Mouse (Mus musculus) G1E (cell line): ENCODE data around the gene Cmbl. TPM values are rescaled to one million over a fixed set of nuclear protein-coding genes. Genes with fewer than 3 reads are reported as not detected.

Experiments used
- ATAC-seq: 2 replicates; pipeline ENCODE4 v1.8.0; 2016; ENCODE audit warnings: mild to moderate bottlenecking; ENCODE audit not compliant: insufficient number of reproducible peaks, poor library complexity, low FRiP score, severe bottlenecking; ENCODE audit errors: extremely low read depth
- DNase-seq: peaks from one replicate; pipeline ENCODE4 v3.0.0; 2012; ENCODE audit warnings: low spot score
- H3K27me3 ChIP-seq: 2 replicates; pipeline ENCODE4 v1.6.1; 2012; ENCODE audit warnings: mild to moderate bottlenecking, low read length, inconsistent platforms; ENCODE audit not compliant: insufficient read depth
- H3K36me3 ChIP-seq: replicated peaks from 2 replicates; pipeline ENCODE3; 2012; ENCODE audit warnings: mild to moderate bottlenecking, inconsistent platforms
- H3K4me1 ChIP-seq: 2 replicates; pipeline ENCODE4 v1.6.1; 2012; ENCODE audit warnings: low read depth, low read length, inconsistent platforms, mixed read lengths; ENCODE audit not compliant: insufficient read depth
- H3K4me3 ChIP-seq: 2 replicates; pipeline ENCODE4 v1.5.1; 2012; ENCODE audit warnings: low read depth, mild to moderate bottlenecking, inconsistent platforms, low read length, moderate library complexity, mixed read lengths
- H3K9me3 ChIP-seq: replicated peaks from 2 replicates; pipeline ENCODE4 v1.6.1; 2012; ENCODE audit warnings: inconsistent platforms
- CTCF ChIP-seq: IDR thresholded peaks from 2 replicates; pipeline ENCODE4 v1.5.1; 2012; ENCODE audit warnings: low read depth, low read length, inconsistent platforms, mixed read lengths
- GATA1 ChIP-seq: IDR thresholded peaks from 2 replicates; pipeline ENCODE4 v1.6.1; 2012; ENCODE audit warnings: borderline replicate concordance, low read length, inconsistent platforms, mixed read lengths
- GATA2 ChIP-seq: IDR thresholded peaks from 2 replicates; pipeline ENCODE4 v1.6.1; 2012; ENCODE audit warnings: low read depth, low read length, inconsistent platforms, borderline replicate concordance
- POLR2AphosphoS5 ChIP-seq: IDR thresholded peaks from 2 replicates; pipeline ENCODE4 v1.6.1; 2012; ENCODE audit warnings: low read depth, low read length, inconsistent platforms; ENCODE audit not compliant: insufficient replicate concordance
- TAL1 ChIP-seq: conservative IDR thresholded peaks from 2 replicates; pipeline ENCODE4 v1.6.1; 2012; ENCODE audit warnings: low read depth, low read length, inconsistent platforms, mixed read lengths
- polyA plus RNA-seq: library from polyadenylated mRNA; stranded (reverse); fragments of >175 nt; gene quantifications from 2 replicates; pipeline ENCODE4 v1.2.3, GENCODE M21; 2012
- total RNA-seq, 2 experiments: library from RNA; stranded (forward) in 1 of 2; stranded (reverse) in 1 of 2; fragments of 200-1000 nt in 1 of 2; fragments of >200 nt in 1 of 2; fragmentation: Nextera tagmentation in 1 of 2; gene quantifications; 2 replicates each; pipeline ENCODE4 v1.2.3; 2014 to 2017

Gene Cmbl
- total and polyA plus RNA-seq, 3 experiments = not detected

DNA sequence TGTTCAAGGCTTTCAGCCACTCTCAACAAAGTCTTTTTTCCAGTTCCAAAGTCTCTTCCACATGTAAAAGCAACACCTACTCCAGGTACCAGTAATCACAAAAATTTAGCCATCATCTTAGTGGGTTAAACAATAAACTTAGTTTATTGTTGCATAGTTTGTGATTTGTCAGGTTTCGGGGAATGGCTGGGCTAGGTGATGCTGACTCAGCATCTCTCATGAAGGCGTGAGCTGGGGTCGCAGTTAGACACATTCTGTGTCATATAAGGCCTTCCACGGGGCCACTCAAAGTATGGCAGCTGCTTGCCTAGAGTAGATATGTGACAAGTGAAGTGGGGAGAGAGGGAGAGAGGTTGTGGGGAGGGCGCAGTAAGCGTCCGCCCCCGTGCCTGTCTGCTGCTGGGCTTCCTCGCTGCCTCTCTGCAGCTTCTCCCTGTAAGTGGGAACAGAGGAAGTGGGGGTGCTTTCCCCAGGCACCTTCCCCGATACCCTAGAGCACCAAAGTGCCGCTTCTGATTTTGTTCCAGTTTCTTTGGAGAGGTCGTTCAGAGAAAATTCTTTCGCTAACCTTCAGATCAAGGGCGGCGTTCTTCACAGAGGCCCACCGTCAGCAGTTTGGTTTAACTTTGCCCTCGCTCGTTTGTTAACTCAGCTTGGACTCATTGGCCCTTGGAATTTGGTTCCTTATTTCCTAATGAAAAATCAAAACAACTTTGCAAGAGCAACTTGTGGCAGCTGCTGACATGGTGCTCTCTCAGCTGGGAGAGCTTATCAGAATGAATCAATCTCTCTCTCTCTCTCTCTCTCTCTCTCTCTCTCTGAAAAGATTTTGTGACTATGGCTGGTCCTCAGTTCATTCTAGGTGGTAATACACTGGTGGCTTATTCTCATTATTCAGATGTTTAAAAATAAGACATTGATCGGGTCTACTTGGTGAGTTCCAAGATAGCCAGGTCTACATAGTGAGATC is 1.3 kb upstream of the Cmbl start:
- H3K4me3 ChIP-seq = no peak overlapping the region
- DNase-seq (no peak), ATAC-seq (no peak)
- peaks cover 4% of the 10 kb centered on the region; the same call in 1 of the 2 replicates for H3K4me1 ChIP-seq
- TF ChIP-seq GATA1 (no peak), TAL1 (no peak), POLR2AphosphoS5 (no peak), GATA2 (no peak)
- peaks cover 17% of the 10 kb centered on the region for H3K27me3 ChIP-seq
- peaks cover 7% of the 10 kb centered on the region for H3K9me3 ChIP-seq
- no peaks in the 10 kb centered on the region for H3K36me3 ChIP-seq

DNA sequence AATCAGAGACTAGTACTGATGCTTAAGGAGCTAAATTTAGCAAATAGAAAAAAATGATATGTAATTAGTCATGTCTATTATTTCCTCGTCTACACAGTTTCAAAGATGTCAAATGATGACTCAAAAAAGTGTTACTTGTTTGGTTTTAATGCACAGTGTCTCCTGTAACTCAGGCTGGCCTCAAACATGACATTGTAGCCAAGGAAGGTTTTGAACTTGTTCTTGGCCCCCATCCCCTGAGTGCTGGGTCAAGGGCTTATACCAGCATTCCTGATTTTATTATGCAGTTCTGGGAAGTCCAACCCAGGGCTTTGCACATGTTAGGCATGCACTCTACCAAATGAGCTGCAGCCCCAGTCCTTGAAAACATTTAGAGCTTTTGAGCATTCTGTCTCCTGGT is 597 bp downstream of the Cmbl start:
- TF ChIP-seq GATA2 (no peak), GATA1 (no peak), TAL1 (no peak), CTCF (no peak), POLR2AphosphoS5 (no peak)
- no peaks in the 10 kb centered on the region for H3K36me3 ChIP-seq
- no peak overlapping the region for H3K4me3 ChIP-seq
- ATAC-seq = no peak
- peaks cover 7% of the 10 kb centered on the region for H3K9me3 ChIP-seq
- DNase-seq = no peak
- H3K4me1 ChIP-seq = peaks cover 4% of the 10 kb centered on the region; the same call in 1 of the 2 replicates
- H3K27me3 ChIP-seq = peaks cover 28% of the 10 kb centered on the region

- peaks cover 4% of the 10 kb centered on the region; the same call in 1 of the 2 replicates for H3K4me1 ChIP-seq
- ATAC-seq = no peak
These were observed 2.2 kb downstream of the Cmbl start for GRCm38 (mm10) chr15:31567431-31567830.

GRCm38 (mm10) chr15:31568581-31568996 is 3.4 kb downstream of the Cmbl start:
- Histone ChIP-seq H3K36me3 (no peaks in the 10 kb centered on the region), H3K4me3 (no peak overlapping the region), H3K4me1 (0 out of 2 replicates have a peak, but pooled peaks cover 4% of the 10 kb centered on the region), H3K27me3 (peaks cover 31% of the 10 kb centered on the region), H3K9me3 (no peaks in the 10 kb centered on the region)
- no peak for DNase-seq
- no peak for TF ChIP-seq CTCF
- TF ChIP-seq POLR2AphosphoS5 = no peak
- TF ChIP-seq TAL1 = no peak
- TF ChIP-seq GATA2 = no peak
- no peak for TF ChIP-seq GATA1
- no peak for ATAC-seq

More at GRCm38 (mm10) chr15:31567431-31567830, 2.2 kb downstream of the Cmbl start:
- no peak overlapping the region for H3K4me3 ChIP-seq
- peaks cover 31% of the 10 kb centered on the region for H3K27me3 ChIP-seq
- peaks cover 2% of the 10 kb centered on the region for H3K9me3 ChIP-seq
- TF ChIP-seq GATA2 (no peak), CTCF (no peak), POLR2AphosphoS5 (no peak), TAL1 (no peak), GATA1 (no peak)
- H3K36me3 ChIP-seq = no peaks in the 10 kb centered on the region
- no peak for DNase-seq

GRCm38 (mm10) chr15:31569325-31570022 is 4.3 kb downstream of the Cmbl start:
- no peak for ATAC-seq
- no peak for DNase-seq
- no peaks in the 10 kb centered on the region for H3K9me3 ChIP-seq
- H3K27me3 ChIP-seq = peaks cover 27% of the 10 kb centered on the region
- no peak for TF ChIP-seq CTCF
- no peak for TF ChIP-seq TAL1
- TF ChIP-seq GATA1 = no peak
- TF ChIP-seq GATA2 = no peak
- TF ChIP-seq POLR2AphosphoS5 = no peak
- no peak overlapping the region for H3K4me3 ChIP-seq
- H3K4me1 ChIP-seq = 0 out of 2 replicates have a peak, but pooled peaks cover 5% of the 10 kb centered on the region
- H3K36me3 ChIP-seq = no peaks in the 10 kb centered on the region

GRCm38 (mm10) chr15:31570959-31571358 is 5.8 kb downstream of the Cmbl start:
- DNase-seq = no peak
- 0 out of 2 replicates have a peak, but pooled peaks cover 5% of the 10 kb centered on the region for H3K4me1 ChIP-seq
- TF ChIP-seq GATA1 = no peak
- TF ChIP-seq GATA2 = no peak
- no peak for TF ChIP-seq POLR2AphosphoS5
- no peak for TF ChIP-seq TAL1
- TF ChIP-seq CTCF = no peak
- peaks cover 18% of the 10 kb centered on the region for H3K27me3 ChIP-seq
- H3K36me3 ChIP-seq = no peaks in the 10 kb centered on the region
- no peak overlapping the region for H3K4me3 ChIP-seq
- H3K9me3 ChIP-seq = no peaks in the 10 kb centered on the region
- ATAC-seq = no peak
